Mouse (Mus musculus) kidney, embryonic 16.5 days (tissue): ENCODE measurements around the gene Tmem132c. TPM values are rescaled to one million over a fixed set of nuclear protein-coding genes. Genes with fewer than 3 reads are reported as not detected.

Experiments
- ATAC-seq: fragments of 200-750 bp; cut with Nextera tagmentation; 2 replicates; pipeline ENCODE4 v1.8.0; 2017; ENCODE audit warnings: moderate TSS enrichment; ENCODE audit not compliant: low FRiP score, low TSS enrichment
- H3K27ac ChIP-seq: fragments of 300-500 bp; sonication (generic); 2 replicates; pipeline ENCODE4 v1.5.1; 2014; ENCODE audit warnings: low read length
- H3K27me3 ChIP-seq: fragments of 300-500 bp; sonication (generic); 2 replicates; pipeline ENCODE4 v1.6.1; 2014; ENCODE audit warnings: low read length, control low read depth, mixed read lengths; ENCODE audit not compliant: insufficient read depth
- H3K36me3 ChIP-seq: fragments of 300-500 bp; sonication (generic); 2 replicates; pipeline ENCODE4 v1.6.1; 2014; ENCODE audit warnings: low read length, control low read depth, mixed read lengths; ENCODE audit not compliant: insufficient read depth
- H3K4me1 ChIP-seq: fragments of 300-500 bp; sonication (generic); 2 replicates; pipeline ENCODE4 v1.6.1; 2014; ENCODE audit warnings: low read length, control low read depth, mixed read lengths; ENCODE audit not compliant: insufficient read depth
- H3K4me2 ChIP-seq: fragments of 300-500 bp; sonication (generic); replicated peaks from 2 replicates; pipeline ENCODE4 v1.6.1; 2014; ENCODE audit warnings: low read depth, low read length
- H3K4me3 ChIP-seq: fragments of 300-500 bp; sonication (generic); 2 replicates; pipeline ENCODE4 v1.5.1; 2014; ENCODE audit warnings: mild to moderate bottlenecking, low read length
- H3K9ac ChIP-seq: fragments of 300-500 bp; sonication (generic); replicated peaks from 2 replicates; pipeline ENCODE4 v1.6.1; 2014; ENCODE audit warnings: low read length
- H3K9me3 ChIP-seq: fragments of 300-500 bp; sonication (generic); 2 replicates; pipeline ENCODE4 v1.6.1; 2016; ENCODE audit warnings: low read length, control low read depth
- WGBS: fragments of 180-500 bp; shearing (Covaris S2); extraction: QIAGEN DNeasy Blood & Tissue Kit; methylation state at CpG from one replicate; pipeline ENCODE4 v1.1.7; 2014; 5-methylcytosine and 5-hydroxymethylcytosine counted together
- polyA plus RNA-seq: library from polyadenylated mRNA; unstranded; fragments of >200 nt; fragmentation: Nextera tagmentation; extraction: Ambion mirVana; gene quantifications from 2 replicates; pipeline ENCODE4 v1.2.1, GENCODE M21; 2015

Tmem132c gene
- polyA plus RNA-seq, 1 experiment from 2014 or later: 1.5 TPM

DNA sequence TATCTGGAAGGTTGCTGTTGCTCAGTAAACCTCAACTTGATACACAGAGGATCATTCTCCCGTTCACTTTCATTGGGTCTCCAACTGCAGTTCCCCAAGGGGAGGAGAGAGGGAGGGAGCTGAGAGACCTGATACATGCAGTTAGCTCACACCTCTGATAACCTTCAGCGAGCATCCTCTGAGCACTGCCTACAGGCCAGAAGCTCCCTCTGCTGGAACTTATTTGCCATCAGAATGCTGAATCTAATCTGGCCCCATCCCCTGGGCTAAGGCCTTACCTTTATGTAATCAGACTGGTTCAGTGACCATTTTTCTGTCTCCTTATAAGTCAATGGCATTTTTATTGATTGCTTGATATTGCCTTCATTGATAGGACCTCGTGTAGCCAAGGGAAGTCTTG lies 29.5 kb downstream of the Tmem132c start:
- Histone ChIP-seq H3K36me3 (no peaks in the 10 kb centered on the region), H3K4me2 (no peak overlapping the region), H3K4me1 (no peaks in the 10 kb centered on the region), H3K27me3 (no peaks in the 10 kb centered on the region), H3K9me3 (0 out of 2 replicates have a peak, but pooled peaks cover 3% of the 10 kb centered on the region), H3K4me3 (no peak overlapping the region), H3K27ac (no peak overlapping the region), H3K9ac (no peak overlapping the region)
- ATAC-seq: no peak
- WGBS: 50% methylated on average over 3 of the region's 3 CpGs

DNA sequence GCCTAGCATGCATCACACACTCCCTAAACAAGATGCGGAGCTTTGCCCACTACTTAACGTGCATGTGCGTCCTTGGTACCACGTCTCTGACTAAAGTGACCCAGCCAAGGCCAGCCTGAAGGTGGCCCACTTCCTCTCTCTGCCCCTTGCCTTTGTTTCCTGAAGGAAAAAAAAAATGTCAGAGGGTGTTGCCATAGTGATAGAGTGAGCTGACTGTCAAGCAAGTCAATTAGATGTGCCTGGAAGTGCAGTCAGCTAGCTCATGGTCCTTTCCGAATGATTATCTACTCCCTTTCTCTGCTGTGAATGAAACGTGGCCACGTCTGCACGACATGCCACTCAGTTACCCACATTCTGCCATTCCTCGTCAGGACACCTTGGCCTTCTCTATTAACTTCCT lies 37.9 kb downstream of the Tmem132c start:
- no peak overlapping the region for H3K4me2 ChIP-seq
- ATAC-seq: no peak
- no peaks in the 10 kb centered on the region for H3K36me3 ChIP-seq
- no peaks in the 10 kb centered on the region for H3K4me1 ChIP-seq
- no peak overlapping the region for H3K9ac ChIP-seq
- no peak overlapping the region for H3K4me3 ChIP-seq
- no peaks in the 10 kb centered on the region for H3K9me3 ChIP-seq
- no peaks in the 10 kb centered on the region for H3K27me3 ChIP-seq
- H3K27ac ChIP-seq: no peak overlapping the region
- WGBS: 82% methylated on average over 9 of the region's 9 CpGs

DNA sequence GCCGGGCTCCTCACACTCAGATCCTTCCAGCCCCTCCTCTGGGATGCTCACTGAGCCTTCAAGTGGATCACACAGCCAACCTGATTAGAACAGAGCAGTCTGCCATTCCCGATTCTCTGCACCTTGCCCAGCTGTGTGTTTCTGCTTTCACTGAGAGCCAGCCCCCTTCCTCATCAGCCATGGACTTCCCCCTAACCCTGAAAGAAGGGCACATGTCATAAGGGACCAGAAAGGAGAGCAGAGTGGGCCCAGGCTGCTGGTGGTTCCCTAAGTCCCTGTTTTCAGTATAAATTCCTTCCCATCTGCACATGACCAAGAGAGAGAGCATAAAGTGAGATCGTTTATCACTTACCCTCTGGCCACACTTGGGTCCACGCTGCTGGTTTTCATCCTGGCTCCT lies 39.6 kb downstream of the Tmem132c start:
- Histone ChIP-seq H3K4me3 (no peak overlapping the region), H3K27ac (no peak overlapping the region), H3K4me1 (no peaks in the 10 kb centered on the region), H3K36me3 (no peaks in the 10 kb centered on the region), H3K27me3 (no peaks in the 10 kb centered on the region), H3K4me2 (no peak overlapping the region), H3K9me3 (no peaks in the 10 kb centered on the region), H3K9ac (no peak overlapping the region)
- ATAC-seq: no peak
- WGBS: 61% methylated on average over 4 of the region's 4 CpGs

DNA sequence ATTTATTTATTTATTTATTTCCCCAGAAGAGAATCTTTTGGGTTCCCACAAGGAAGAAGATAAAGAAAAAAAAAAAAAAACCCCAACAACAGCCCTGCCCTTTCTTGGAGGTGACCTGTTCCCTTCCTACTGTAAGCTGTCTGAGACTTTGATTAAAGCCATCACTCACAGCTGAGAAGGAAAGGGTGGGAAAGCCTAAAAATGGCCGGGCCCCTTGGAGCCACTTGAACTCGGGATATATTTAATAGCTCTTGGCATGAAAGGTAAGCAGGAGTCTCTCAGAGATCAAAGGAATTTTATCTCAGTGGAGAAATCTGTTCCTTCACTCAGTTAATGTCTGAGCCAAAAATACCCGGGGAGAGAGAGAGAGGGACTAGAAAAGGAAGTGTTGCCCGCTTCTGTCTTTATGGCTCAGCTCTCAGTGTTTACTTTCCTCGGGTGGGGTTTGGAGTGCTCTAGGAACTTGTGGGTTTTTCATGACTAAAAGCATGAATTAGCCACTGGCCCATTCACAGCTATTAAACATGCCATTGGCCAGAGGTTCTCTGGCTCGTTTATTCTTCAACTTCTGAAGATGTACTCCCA lies 41.0 kb downstream of the Tmem132c start:
- no peak overlapping the region for H3K4me2 ChIP-seq
- no peaks in the 10 kb centered on the region for H3K36me3 ChIP-seq
- 16% methylated on average over 6 of the region's 6 CpGs for WGBS
- H3K9ac ChIP-seq: no peak overlapping the region
- H3K4me3 ChIP-seq: no peak overlapping the region
- H3K9me3 ChIP-seq: no peaks in the 10 kb centered on the region
- no peak overlapping the region for H3K27ac ChIP-seq
- no peaks in the 10 kb centered on the region for H3K27me3 ChIP-seq
- no peaks in the 10 kb centered on the region for H3K4me1 ChIP-seq
- ATAC-seq: no peak

DNA sequence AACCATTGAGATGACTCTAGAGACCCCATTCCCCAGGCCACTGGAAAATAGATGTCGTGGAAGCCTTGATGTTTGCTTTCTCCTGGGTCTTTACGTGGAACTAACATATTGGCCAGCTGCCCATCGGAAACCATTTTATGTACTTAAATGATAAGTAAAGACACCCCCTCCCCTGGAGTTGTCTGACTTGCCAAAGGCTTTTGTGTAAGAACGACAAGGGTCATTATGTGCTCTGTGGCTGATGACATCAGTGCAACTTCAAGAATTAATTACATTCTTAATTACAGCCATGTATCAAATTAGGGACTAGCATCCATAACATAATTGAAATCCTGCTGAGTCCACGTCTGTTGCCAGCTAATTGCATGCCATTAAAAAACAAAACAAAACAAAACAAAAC lies 45.3 kb downstream of the Tmem132c start:
- Histone ChIP-seq H3K27ac (no peak overlapping the region), H3K9ac (no peak overlapping the region), H3K9me3 (no peaks in the 10 kb centered on the region), H3K4me2 (no peak overlapping the region), H3K4me3 (no peak overlapping the region), H3K27me3 (no peaks in the 10 kb centered on the region), H3K4me1 (peaks cover 8% of the 10 kb centered on the region), H3K36me3 (no peaks in the 10 kb centered on the region)
- no peak for ATAC-seq
- 70% methylated on average over 5 of the region's 5 CpGs for WGBS

DNA sequence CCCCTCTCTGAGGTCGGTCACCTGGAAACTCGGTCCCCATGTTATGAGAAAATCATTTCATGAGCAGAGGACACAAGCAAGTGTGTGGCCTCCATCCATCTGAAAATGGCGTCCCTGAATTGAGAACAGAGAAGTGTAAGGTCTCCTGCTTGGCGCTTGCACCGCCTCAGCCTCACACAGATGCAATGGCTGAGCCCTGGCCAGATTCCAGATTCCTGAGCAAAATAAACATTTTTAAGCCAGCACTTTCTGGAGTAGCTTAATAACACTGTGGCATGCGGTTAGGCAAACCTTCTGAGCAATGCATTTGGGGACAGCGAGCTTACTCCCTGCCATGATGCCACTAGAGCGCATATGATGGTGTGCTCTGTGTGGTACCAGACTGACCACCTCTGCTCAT lies 48.1 kb downstream of the Tmem132c start:
- H3K4me1 ChIP-seq: peaks cover 8% of the 10 kb centered on the region
- H3K36me3 ChIP-seq: no peaks in the 10 kb centered on the region
- H3K27me3 ChIP-seq: no peaks in the 10 kb centered on the region
- H3K4me2 ChIP-seq: no peak overlapping the region
- WGBS: 93% methylated on average over 8 of the region's 8 CpGs
- H3K27ac ChIP-seq: no peak overlapping the region
- H3K9me3 ChIP-seq: no peaks in the 10 kb centered on the region
- H3K9ac ChIP-seq: no peak overlapping the region
- ATAC-seq: no peak
- no peak overlapping the region for H3K4me3 ChIP-seq

DNA sequence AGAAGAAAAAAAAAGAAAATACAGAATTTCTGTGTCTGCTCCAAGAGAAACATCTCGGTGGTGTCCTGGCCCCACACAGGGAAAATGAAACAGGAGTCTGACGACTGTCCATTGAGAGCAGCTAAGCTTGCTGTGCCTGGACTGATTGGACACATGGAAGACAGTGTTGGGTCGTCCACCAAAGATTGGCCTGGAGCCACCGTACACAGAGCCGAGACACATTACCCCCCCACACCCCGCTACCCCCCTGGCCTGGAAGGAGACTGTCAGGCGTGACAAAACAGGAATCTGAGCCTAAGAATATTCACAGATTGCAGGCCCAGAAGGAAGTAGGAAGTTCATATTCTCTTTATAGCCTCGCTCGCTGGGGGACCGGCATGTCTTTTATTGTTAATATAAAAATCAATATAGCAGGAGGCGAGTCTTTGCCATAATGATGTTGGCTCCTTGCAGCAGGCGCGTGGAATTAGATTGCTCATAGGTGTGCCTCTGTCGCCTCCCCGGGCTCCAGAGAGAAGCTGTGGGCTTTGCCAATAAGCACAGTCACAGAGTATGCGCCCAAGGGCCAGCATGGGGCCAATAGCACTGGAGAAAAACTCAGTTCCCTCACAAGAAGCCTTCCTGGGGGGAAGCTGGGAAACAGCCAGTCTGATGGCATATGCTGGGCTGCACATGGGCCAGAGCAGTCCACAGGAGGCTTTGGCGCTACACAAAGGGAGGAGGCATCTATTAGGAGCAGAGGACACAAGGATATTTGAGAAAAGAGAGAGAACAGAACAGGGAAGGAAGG lies 49.0 kb downstream of the Tmem132c start:
- peak; percentile 76 for ATAC-seq
- no peak overlapping the region for H3K4me2 ChIP-seq
- WGBS: 51% methylated on average over 17 of the region's 17 CpGs
- no peaks in the 10 kb centered on the region for H3K27me3 ChIP-seq
- H3K4me1 ChIP-seq: peaks cover 8% of the 10 kb centered on the region
- H3K9me3 ChIP-seq: no peaks in the 10 kb centered on the region
- H3K4me3 ChIP-seq: no peak overlapping the region
- peak overlapping the region; percentile 3; the same call in 1 of the 2 replicates for H3K27ac ChIP-seq
- H3K36me3 ChIP-seq: no peaks in the 10 kb centered on the region
- no peak overlapping the region for H3K9ac ChIP-seq

DNA sequence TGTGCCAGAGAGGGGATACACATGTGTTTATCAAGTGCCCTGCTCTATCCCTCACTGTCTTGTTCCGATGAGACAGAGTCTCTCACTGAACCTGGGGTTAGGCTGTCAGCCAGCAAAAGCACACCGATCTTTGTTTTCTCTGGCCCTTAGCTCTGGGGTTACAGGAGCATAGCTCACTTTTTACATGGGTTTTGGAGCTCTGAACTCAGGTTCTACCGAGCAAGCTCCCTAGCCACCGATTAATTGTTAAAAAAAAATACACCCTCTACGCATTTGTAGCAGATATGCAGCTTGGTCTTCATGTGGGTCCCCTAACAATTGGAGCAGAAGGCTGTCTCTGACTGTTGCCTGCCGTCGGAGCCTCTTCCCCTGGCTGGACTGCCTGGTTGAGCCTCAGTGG lies 50.0 kb downstream of the Tmem132c start:
- no peak overlapping the region for H3K4me3 ChIP-seq
- no peak overlapping the region for H3K4me2 ChIP-seq
- H3K9me3 ChIP-seq: no peaks in the 10 kb centered on the region
- no peaks in the 10 kb centered on the region for H3K27me3 ChIP-seq
- ATAC-seq: no peak
- no peaks in the 10 kb centered on the region for H3K36me3 ChIP-seq
- no peak overlapping the region for H3K27ac ChIP-seq
- H3K4me1 ChIP-seq: peaks cover 8% of the 10 kb centered on the region
- 64% methylated on average over 7 of the region's 7 CpGs for WGBS
- H3K9ac ChIP-seq: no peak overlapping the region

DNA sequence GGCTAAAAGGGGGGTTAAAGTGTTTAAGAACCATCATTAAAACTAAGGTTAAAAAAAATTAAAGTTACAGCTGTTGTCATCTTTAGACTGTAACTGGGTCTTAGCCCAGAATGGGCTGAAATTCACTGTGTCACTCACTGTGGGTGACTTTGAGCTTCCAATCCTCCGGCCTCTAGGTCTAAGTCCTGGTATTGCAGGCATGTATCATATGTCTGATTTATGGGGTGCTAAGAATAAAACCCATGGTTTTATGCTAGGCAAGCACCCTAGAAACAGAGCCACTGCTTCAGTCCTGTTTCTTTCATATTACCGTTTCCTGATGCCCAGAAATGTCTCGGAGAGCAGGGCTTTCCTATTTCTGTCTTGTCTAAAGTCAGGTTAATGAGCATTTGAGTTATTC lies 52.1 kb downstream of the Tmem132c start:
- no peak overlapping the region for H3K4me3 ChIP-seq
- no peaks in the 10 kb centered on the region for H3K36me3 ChIP-seq
- no peaks in the 10 kb centered on the region for H3K27me3 ChIP-seq
- H3K9ac ChIP-seq: no peak overlapping the region
- H3K4me1 ChIP-seq: peaks cover 13% of the 10 kb centered on the region
- WGBS: 55% methylated on average over 3 of the region's 3 CpGs
- H3K27ac ChIP-seq: no peak overlapping the region
- no peaks in the 10 kb centered on the region for H3K9me3 ChIP-seq
- ATAC-seq: no peak
- H3K4me2 ChIP-seq: no peak overlapping the region

DNA sequence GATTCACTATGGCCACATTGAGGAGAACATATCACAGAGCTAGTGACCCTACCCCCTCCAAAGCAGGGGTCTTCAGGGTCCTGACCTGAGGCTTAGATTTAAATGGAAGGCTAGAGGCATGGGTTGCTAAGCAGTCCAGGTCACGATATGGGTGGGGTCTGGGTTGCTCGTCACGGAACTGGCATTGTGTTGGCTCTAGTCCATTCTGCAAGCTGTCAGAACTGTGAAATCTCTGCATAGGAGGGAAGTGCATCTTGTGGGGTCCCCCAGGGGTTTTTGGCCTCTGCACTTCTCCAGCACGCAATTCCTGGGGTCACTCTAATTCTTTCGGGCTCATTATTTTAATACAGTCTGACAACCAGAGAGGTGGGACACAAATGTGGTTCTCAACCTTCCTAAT lies 55.9 kb downstream of the Tmem132c start:
- H3K9ac ChIP-seq: no peak overlapping the region
- no peaks in the 10 kb centered on the region for H3K9me3 ChIP-seq
- H3K36me3 ChIP-seq: no peaks in the 10 kb centered on the region
- H3K27ac ChIP-seq: no peak overlapping the region
- no peak overlapping the region for H3K4me3 ChIP-seq
- 64% methylated on average over 5 of the region's 5 CpGs for WGBS
- ATAC-seq: no peak
- H3K4me2 ChIP-seq: no peak overlapping the region
- H3K4me1 ChIP-seq: peaks cover 12% of the 10 kb centered on the region
- no peaks in the 10 kb centered on the region for H3K27me3 ChIP-seq
